Mouse (Mus musculus): ENCODE measurements around the gene Gle1. TPM values are rescaled to one million over a fixed set of nuclear protein-coding genes. Genes with fewer than 3 reads are reported as not detected.

The Gle1 gene
- polyA plus RNA-seq, 1 experiment from 2014 or later = 68.0 TPM

- WGBS = 93% methylated on average over 9 of the region's 9 CpGs
- no peak overlapping the region for H3K4me2 ChIP-seq (ENCODE audit: low read depth, low read length, severe bottlenecking)
Measured at GRCm38 (mm10) chr2:29940073-29940472, 4.8 kb downstream of the Gle1 start.

GRCm38 (mm10) chr2:29940826-29941225, 5.6 kb downstream of the Gle1 start:
- no peak overlapping the region for H3K4me3 ChIP-seq (ENCODE audit: low read depth, low read length)
- no peak overlapping the region for H3K9ac ChIP-seq (ENCODE audit: low read length)
- 93% methylated on average over 7 of the region's 7 CpGs for WGBS
- no peaks in the 10 kb centered on the region for H3K9me3 ChIP-seq (ENCODE audit: control insufficient read depth, low read length)
- H3K27me3 ChIP-seq (ENCODE audit: control insufficient read depth, insufficient read depth, low read length) = no peaks in the 10 kb centered on the region
- no peak overlapping the region for H3K4me2 ChIP-seq (ENCODE audit: low read depth, low read length, severe bottlenecking)
- ATAC-seq (replicated peaks; ENCODE audit: low FRiP score) (no peak), DNase-seq (ENCODE audit: low spot score) (no peak)
- H3K4me1 ChIP-seq (replicated peaks; ENCODE audit: control insufficient read depth, insufficient read depth, low read length) = peaks cover 4% of the 10 kb centered on the region; the same call in 1 of the 2 replicates
- H3K36me3 ChIP-seq (ENCODE audit: control insufficient read depth, insufficient read depth, low read length) = peaks cover 4% of the 10 kb centered on the region
- no peak overlapping the region for H3K27ac ChIP-seq (ENCODE audit: low read depth, low read length)

More at GRCm38 (mm10) chr2:29940073-29940472, 4.8 kb downstream of the Gle1 start:
- Histone ChIP-seq H3K27ac (ENCODE audit: low read depth, low read length) (no peak overlapping the region), H3K9me3 (ENCODE audit: control insufficient read depth, low read length) (no peaks in the 10 kb centered on the region), H3K36me3 (ENCODE audit: control insufficient read depth, insufficient read depth, low read length) (peaks cover 4% of the 10 kb centered on the region), H3K27me3 (ENCODE audit: control insufficient read depth, insufficient read depth, low read length) (no peaks in the 10 kb centered on the region), H3K4me1 (replicated peaks; ENCODE audit: control insufficient read depth, insufficient read depth, low read length) (peaks cover 4% of the 10 kb centered on the region; the same call in 1 of the 2 replicates), H3K9ac (ENCODE audit: low read length) (no peak overlapping the region), H3K4me3 (ENCODE audit: low read depth, low read length) (no peak overlapping the region)
- no peak for DNase-seq (ENCODE audit: low spot score)
- ATAC-seq (replicated peaks; ENCODE audit: low FRiP score) = no peak

- H3K36me3 ChIP-seq (ENCODE audit: control insufficient read depth, insufficient read depth, low read length) = peaks cover 1% of the 10 kb centered on the region
- H3K4me3 ChIP-seq (ENCODE audit: low read depth, low read length) = no peak overlapping the region
- H3K9me3 ChIP-seq (ENCODE audit: control insufficient read depth, low read length) = no peaks in the 10 kb centered on the region
- no peak overlapping the region for H3K9ac ChIP-seq (ENCODE audit: low read length)
- ATAC-seq (replicated peaks; ENCODE audit: low FRiP score) (no peak), DNase-seq (ENCODE audit: low spot score) (no peak)
- no peaks in the 10 kb centered on the region for H3K4me1 ChIP-seq (replicated peaks; ENCODE audit: control insufficient read depth, insufficient read depth, low read length)
- no peak overlapping the region for H3K27ac ChIP-seq (ENCODE audit: low read depth, low read length)
- no peak overlapping the region for H3K4me2 ChIP-seq (ENCODE audit: low read depth, low read length, severe bottlenecking)
- no peaks in the 10 kb centered on the region for H3K27me3 ChIP-seq (ENCODE audit: control insufficient read depth, insufficient read depth, low read length)
- 83% methylated on average over 1 of the region's 1 CpGs for WGBS
Measured at GRCm38 (mm10) chr2:29944723-29945122, 9.5 kb downstream of the Gle1 start.

GRCm38 (mm10) chr2:29948896-29949295, 13.7 kb downstream of the Gle1 start:
- no peak for DNase-seq (ENCODE audit: low spot score)
- 95% methylated on average over 5 of the region's 5 CpGs for WGBS
- Histone ChIP-seq H3K9me3 (ENCODE audit: control insufficient read depth, low read length) (no peaks in the 10 kb centered on the region), H3K27me3 (ENCODE audit: control insufficient read depth, insufficient read depth, low read length) (no peaks in the 10 kb centered on the region), H3K36me3 (ENCODE audit: control insufficient read depth, insufficient read depth, low read length) (no peaks in the 10 kb centered on the region; the same call in 1 of the 2 replicates), H3K4me3 (ENCODE audit: low read depth, low read length) (no peak overlapping the region), H3K27ac (ENCODE audit: low read depth, low read length) (no peak overlapping the region), H3K4me2 (ENCODE audit: low read depth, low read length, severe bottlenecking) (no peak overlapping the region), H3K4me1 (replicated peaks; ENCODE audit: control insufficient read depth, insufficient read depth, low read length) (no peaks in the 10 kb centered on the region), H3K9ac (ENCODE audit: low read length) (no peak overlapping the region)
- ATAC-seq (replicated peaks; ENCODE audit: low FRiP score) = no peak

GRCm38 (mm10) chr2:29961246-29961645, 26.0 kb downstream of the Gle1 start:
- H3K4me2 ChIP-seq (ENCODE audit: low read depth, low read length, severe bottlenecking) = no peak overlapping the region
- no peaks in the 10 kb centered on the region; the same call in 1 of the 2 replicates for H3K36me3 ChIP-seq (ENCODE audit: control insufficient read depth, insufficient read depth, low read length)
- no peaks in the 10 kb centered on the region for H3K4me1 ChIP-seq (replicated peaks; ENCODE audit: control insufficient read depth, insufficient read depth, low read length)
- H3K9ac ChIP-seq (ENCODE audit: low read length) = no peak overlapping the region
- H3K27me3 ChIP-seq (ENCODE audit: control insufficient read depth, insufficient read depth, low read length) = no peaks in the 10 kb centered on the region
- no peak for ATAC-seq (replicated peaks; ENCODE audit: low FRiP score)
- H3K27ac ChIP-seq (ENCODE audit: low read depth, low read length) = no peak overlapping the region
- no peak for DNase-seq (ENCODE audit: low spot score)
- 98% methylated on average over 7 of the region's 7 CpGs for WGBS
- no peak overlapping the region for H3K4me3 ChIP-seq (ENCODE audit: low read depth, low read length)
- no peaks in the 10 kb centered on the region for H3K9me3 ChIP-seq (ENCODE audit: control insufficient read depth, low read length)

GRCm38 (mm10) chr2:29964354-29965249, 29.4 kb downstream of the Gle1 start:
- Histone ChIP-seq H3K4me1 (replicated peaks; ENCODE audit: control insufficient read depth, insufficient read depth, low read length) (peaks cover 5% of the 10 kb centered on the region; the same call in 1 of the 2 replicates), H3K9ac (ENCODE audit: low read length) (peak overlapping the region; percentile 69), H3K36me3 (ENCODE audit: control insufficient read depth, insufficient read depth, low read length) (no peaks in the 10 kb centered on the region), H3K4me3 (ENCODE audit: low read depth, low read length) (peak overlapping the region; percentile 93), H3K27ac (ENCODE audit: low read depth, low read length) (peak overlapping the region; percentile 37; the same call in 1 of the 2 replicates), H3K27me3 (ENCODE audit: control insufficient read depth, insufficient read depth, low read length) (no peaks in the 10 kb centered on the region), H3K4me2 (ENCODE audit: low read depth, low read length, severe bottlenecking) (peak overlapping the region; percentile 70), H3K9me3 (ENCODE audit: control insufficient read depth, low read length) (no peaks in the 10 kb centered on the region)
- ATAC-seq (replicated peaks; ENCODE audit: low FRiP score) (no peak), DNase-seq (ENCODE audit: low spot score) (no peak)
- WGBS = 19% methylated on average over 10 of the region's 10 CpGs

- peak; percentile 99 for DNase-seq (ENCODE audit: low spot score)
- peak within 1 kb of the TSS; percentile 70 for H3K4me2 ChIP-seq (ENCODE audit: low read depth, low read length, severe bottlenecking)
- under 1% methylated on average over 74 of the region's 82 CpGs for WGBS
- ATAC-seq (replicated peaks; ENCODE audit: low FRiP score) = peak; percentile 98
- peaks cover 5% of the 10 kb centered on the region; the same call in 1 of the 2 replicates for H3K4me1 ChIP-seq (replicated peaks; ENCODE audit: control insufficient read depth, insufficient read depth, low read length)
- peak within 1 kb of the TSS; percentile 98 for H3K9ac ChIP-seq (ENCODE audit: low read length)
- H3K9me3 ChIP-seq (ENCODE audit: control insufficient read depth, low read length) = no peaks in the 10 kb centered on the region
- H3K27ac ChIP-seq (ENCODE audit: low read depth, low read length) = peak within 1 kb of the TSS; percentile 72
- no peaks in the 10 kb centered on the region for H3K36me3 ChIP-seq (ENCODE audit: control insufficient read depth, insufficient read depth, low read length)
- H3K27me3 ChIP-seq (ENCODE audit: control insufficient read depth, insufficient read depth, low read length) = no peaks in the 10 kb centered on the region
- peak within 1 kb of the TSS; percentile 93 for H3K4me3 ChIP-seq (ENCODE audit: low read depth, low read length)
Measured at GRCm38 (mm10) chr2:29965250-29965843, 30.1 kb downstream of the Gle1 start, which contains the start of gene Sptan1. Gene Sptan1 (plus strand): TSS chr2:29965560.

- Histone ChIP-seq H3K27me3 (ENCODE audit: control insufficient read depth, insufficient read depth, low read length) (no peaks in the 10 kb centered on the region), H3K4me3 (ENCODE audit: low read depth, low read length) (peak overlapping the region; percentile 93), H3K4me1 (replicated peaks; ENCODE audit: control insufficient read depth, insufficient read depth, low read length) (peaks cover 5% of the 10 kb centered on the region; the same call in 1 of the 2 replicates), H3K9me3 (ENCODE audit: control insufficient read depth, low read length) (no peaks in the 10 kb centered on the region), H3K4me2 (ENCODE audit: low read depth, low read length, severe bottlenecking) (peak overlapping the region; percentile 70), H3K9ac (ENCODE audit: low read length) (peak overlapping the region; percentile 98), H3K36me3 (ENCODE audit: control insufficient read depth, insufficient read depth, low read length) (no peaks in the 10 kb centered on the region), H3K27ac (ENCODE audit: low read depth, low read length) (peak overlapping the region; percentile 72)
- DNase-seq (ENCODE audit: low spot score) (no peak), ATAC-seq (replicated peaks; ENCODE audit: low FRiP score) (peak; percentile 26)
- whole genome bisulfite sequencing = 1% methylated on average over 20 of the region's 41 CpGs
Measured at GRCm38 (mm10) chr2:29965906-29966305, 30.7 kb downstream of the Gle1 start.

Measured in forebrain, embryonic 11.5 days (tissue).